9 mouse cellular contexts compared by ENCODE assay signal in genomic region chr3:142310446-142310845, GRCm38 (mm10).
DNase-seq lines count a peak whose midpoint lies in the region; ATAC-seq lines count a peak whose summit lies in the region.
"Had no signal": no experiment of that assay in that cellular context is flagged by ENCODE, and none has a peak within 500 bp of the region (broad histone marks: within the 10 kb centered on the region; RNA-seq: fewer than 3 reads in every experiment).

No protein-coding gene starts in this region.

- H3K36me3 ChIP-seq in hindbrain, embryonic 16.5 days (ENCODE audit: control insufficient read depth, insufficient read depth, low read length), result no peaks in the 10 kb centered on the region
- no peaks in the 10 kb centered on the region for H3K36me3 ChIP-seq in intestine, embryonic 16.5 days (ENCODE audit: control insufficient read depth, insufficient read depth, low read length)

- H3K9ac ChIP-seq in hindbrain, embryonic 16.5 days (ENCODE audit: low read depth, low read length), result no peak overlapping the region
- H3K9ac ChIP-seq in intestine, embryonic 16.5 days (ENCODE audit: low read depth, low read length), result no peak overlapping the region
- H3K9ac ChIP-seq: liver, embryonic 14.5 days had no signal

- 24% methylated on average over 2 of the region's 2 CpGs for WGBS in hindbrain, embryonic 16.5 days
- WGBS in intestine, embryonic 16.5 days, result 39% methylated on average over 2 of the region's 2 CpGs

- no peak overlapping the region for H3K4me3 ChIP-seq in hindbrain, embryonic 16.5 days (ENCODE audit: low read length)
- H3K4me3 ChIP-seq in intestine, embryonic 16.5 days (ENCODE audit: low read length), result no peak overlapping the region

- intact Hi-C loops in gastrocnemius, postnatal 14 days (cut with DNase I; ENCODE audit: low total_unique reads), result no loop called here

- peak; percentile 41; the same call in 1 of the 2 replicates for ATAC-seq in frontal cortex, adult (ENCODE audit: low TSS enrichment)
- ATAC-seq in hindbrain, embryonic 16.5 days, result peak; percentile 91
- no peak for ATAC-seq in intestine, embryonic 16.5 days

- DNase-seq in frontal cortex, adult 2 months (ENCODE audit: extremely low spot score in 1 of 2, low spot score in 1 of 2), result no peak
- peak; percentile 67 for DNase-seq in 3T3-L1 (ENCODE audit: low read depth, low spot score)
- DNase-seq in embryo, embryonic 10 days (ENCODE audit: low spot score), result peak; percentile 50
- DNase-seq in gastrocnemius, adult 8-10 months (ENCODE audit: low spot score in 2 of 2), result no peak
- no peak for DNase-seq in gastrocnemius, postnatal 14 days

- H3K27me3 ChIP-seq in hindbrain, embryonic 16.5 days (replicated peaks; ENCODE audit: control insufficient read depth, insufficient read depth, low read length), result no peaks in the 10 kb centered on the region
- no peaks in the 10 kb centered on the region for H3K27me3 ChIP-seq in intestine, embryonic 16.5 days (replicated peaks; ENCODE audit: control insufficient read depth, insufficient read depth, low read length)

- H3K27ac ChIP-seq in hindbrain, embryonic 16.5 days (ENCODE audit: low read depth, low read length), result peak overlapping the region; percentile 37
- no peak overlapping the region for H3K27ac ChIP-seq in intestine, embryonic 16.5 days (ENCODE audit: low read length)
- H3K27ac ChIP-seq: liver, embryonic 14.5 days had no signal

- H3K9me3 ChIP-seq in hindbrain, embryonic 16.5 days (ENCODE audit: control insufficient read depth, low read length), result no peaks in the 10 kb centered on the region
- H3K9me3 ChIP-seq in intestine, embryonic 16.5 days (ENCODE audit: control insufficient read depth, low read length), result no peaks in the 10 kb centered on the region

- H3K4me2 ChIP-seq in hindbrain, embryonic 16.5 days (ENCODE audit: low read length), result peak overlapping the region; percentile 14; the same call in 1 of the 2 replicates
- H3K4me2 ChIP-seq in intestine, embryonic 16.5 days (ENCODE audit: low read depth, low read length), result no peak overlapping the region

- no peaks in the 10 kb centered on the region; the same call in 1 of the 2 replicates for H3K4me1 ChIP-seq in hindbrain, embryonic 16.5 days (ENCODE audit: control insufficient read depth, insufficient read depth, low read depth, low read length)
- H3K4me1 ChIP-seq in intestine, embryonic 16.5 days (ENCODE audit: control insufficient read depth, insufficient read depth, low read length), result 0 out of 2 replicates have a peak, but pooled peaks cover 2% of the 10 kb centered on the region

Comparison
In these comparisons a context has a peak if more than half of its experiments do, and no peak if none do; other contexts are left out.
1. DNase-seq: peak in 3T3-L1 (single experiment) and embryo, embryonic 10 days (single experiment); none in frontal cortex, adult 2 months (0 of 2), gastrocnemius, adult 8-10 months (0 of 2) and gastrocnemius, postnatal 14 days (single experiment).